Mouse (Mus musculus): ENCODE measurements at regions not wholly inside any gene's neighbourhood (a gene's known extent, or its start where the extent isn't known, plus 50 kb on each side); places are given as distances from the start of the nearest gene placed in this dataset.

GRCm38 (mm10) chr14:85286203-85286602, 842.8 kb downstream of the Pcdh17 start:
- DNase-seq (ENCODE audit: extremely low spot score): no peak

- DNase-seq (ENCODE audit: extremely low spot score): no peak
Measured at GRCm38 (mm10) chr14:85287460-85287859, 844.1 kb downstream of the Pcdh17 start.

GRCm38 (mm10) chr14:85298991-85299390, 855.6 kb downstream of the Pcdh17 start:
- DNase-seq (ENCODE audit: extremely low spot score): no peak

GRCm38 (mm10) chr14:85320679-85321078, 877.3 kb downstream of the Pcdh17 start:
- DNase-seq (ENCODE audit: extremely low spot score): no peak

GRCm38 (mm10) chr14:85333277-85333676, 889.9 kb downstream of the Pcdh17 start:
- DNase-seq (ENCODE audit: extremely low spot score): no peak

GRCm38 (mm10) chr14:85337182-85337581, 893.8 kb downstream of the Pcdh17 start:
- DNase-seq (ENCODE audit: extremely low spot score): no peak

- DNase-seq (ENCODE audit: extremely low spot score): peak; percentile 13
Measured at GRCm38 (mm10) chr14:85354626-85355355, 911.4 kb downstream of the Pcdh17 start.

- DNase-seq (ENCODE audit: extremely low spot score): no peak
Measured at GRCm38 (mm10) chr14:85363611-85364010, 920.2 kb downstream of the Pcdh17 start.

- no peak for DNase-seq (ENCODE audit: extremely low spot score)
Measured at GRCm38 (mm10) chr14:85373312-85373711, 929.9 kb downstream of the Pcdh17 start.

- DNase-seq (ENCODE audit: extremely low spot score): no peak
Measured at GRCm38 (mm10) chr14:85403644-85404043, 960.3 kb downstream of the Pcdh17 start.
